Mouse (Mus musculus): ENCODE results near the gene Ipo11. TPM values are rescaled to one million over a fixed set of nuclear protein-coding genes. Genes with fewer than 3 reads are reported as not detected.

Gene Ipo11
- polyA plus RNA-seq, 1 experiment from 2014 or later, result 88.5 TPM

GRCm38 (mm10) chr13:106817066-106817465 lies 119.7 kb downstream of the Ipo11 start:
- Histone ChIP-seq H3K27me3 (ENCODE audit: control insufficient read depth, insufficient read depth, low read length) (no peaks in the 10 kb centered on the region), H3K4me1 (ENCODE audit: control insufficient read depth, insufficient read depth, low read length) (no peaks in the 10 kb centered on the region), H3K4me3 (ENCODE audit: low read length) (no peak overlapping the region), H3K4me2 (replicated peaks; ENCODE audit: low read depth, low read length) (no peak overlapping the region), H3K36me3 (ENCODE audit: control insufficient read depth, insufficient read depth, low read length) (no peaks in the 10 kb centered on the region; the same call in 1 of the 2 replicates), H3K27ac (ENCODE audit: low read depth, low read length) (no peak overlapping the region), H3K9me3 (ENCODE audit: control insufficient read depth, low read length) (no peaks in the 10 kb centered on the region), H3K9ac (ENCODE audit: low read depth, low read length) (no peak overlapping the region)
- 59% methylated on average over 5 of the region's 5 CpGs for WGBS
- peak; percentile 51; the same call in 1 of the 2 replicates for ATAC-seq (ENCODE audit: low FRiP score, low TSS enrichment)

- no peak for ATAC-seq (ENCODE audit: low FRiP score, low TSS enrichment)
- Histone ChIP-seq H3K36me3 (ENCODE audit: control insufficient read depth, insufficient read depth, low read length) (peaks cover 18% of the 10 kb centered on the region), H3K4me3 (ENCODE audit: low read length) (no peak overlapping the region), H3K9me3 (ENCODE audit: control insufficient read depth, low read length) (no peaks in the 10 kb centered on the region), H3K4me2 (replicated peaks; ENCODE audit: low read depth, low read length) (no peak overlapping the region), H3K4me1 (ENCODE audit: control insufficient read depth, insufficient read depth, low read length) (no peaks in the 10 kb centered on the region), H3K27me3 (ENCODE audit: control insufficient read depth, insufficient read depth, low read length) (no peaks in the 10 kb centered on the region), H3K9ac (ENCODE audit: low read depth, low read length) (no peak overlapping the region), H3K27ac (ENCODE audit: low read depth, low read length) (no peak overlapping the region)
- 86% methylated on average over 4 of the region's 4 CpGs for WGBS
Observed at GRCm38 (mm10) chr13:106813519-106813918, 123.2 kb downstream of the Ipo11 start.

- no peak for ATAC-seq (ENCODE audit: low FRiP score, low TSS enrichment)
Observed at GRCm38 (mm10) chr13:106813087-106813486, 123.7 kb downstream of the Ipo11 start.

GRCm38 (mm10) chr13:106810156-106810555 lies 126.6 kb downstream of the Ipo11 start:
- no peaks in the 10 kb centered on the region for H3K27me3 ChIP-seq (ENCODE audit: control insufficient read depth, insufficient read depth, low read length)
- no peak overlapping the region for H3K9ac ChIP-seq (ENCODE audit: low read depth, low read length)
- ATAC-seq (ENCODE audit: low FRiP score, low TSS enrichment), result no peak
- WGBS, result 97% methylated on average over 7 of the region's 7 CpGs
- no peaks in the 10 kb centered on the region for H3K4me1 ChIP-seq (ENCODE audit: control insufficient read depth, insufficient read depth, low read length)
- no peak overlapping the region for H3K4me2 ChIP-seq (replicated peaks; ENCODE audit: low read depth, low read length)
- peaks cover 18% of the 10 kb centered on the region for H3K36me3 ChIP-seq (ENCODE audit: control insufficient read depth, insufficient read depth, low read length)
- no peak overlapping the region for H3K27ac ChIP-seq (ENCODE audit: low read depth, low read length)
- no peak overlapping the region for H3K4me3 ChIP-seq (ENCODE audit: low read length)
- H3K9me3 ChIP-seq (ENCODE audit: control insufficient read depth, low read length), result no peaks in the 10 kb centered on the region

More at GRCm38 (mm10) chr13:106813087-106813486, 123.7 kb downstream of the Ipo11 start:
- no peak overlapping the region for H3K4me3 ChIP-seq (ENCODE audit: low read length)
- peaks cover 18% of the 10 kb centered on the region for H3K36me3 ChIP-seq (ENCODE audit: control insufficient read depth, insufficient read depth, low read length)
- H3K27ac ChIP-seq (ENCODE audit: low read depth, low read length), result no peak overlapping the region
- H3K9ac ChIP-seq (ENCODE audit: low read depth, low read length), result no peak overlapping the region
- no peaks in the 10 kb centered on the region for H3K9me3 ChIP-seq (ENCODE audit: control insufficient read depth, low read length)
- no peak overlapping the region for H3K4me2 ChIP-seq (replicated peaks; ENCODE audit: low read depth, low read length)
- 70% methylated on average over 9 of the region's 9 CpGs for WGBS
- no peaks in the 10 kb centered on the region for H3K4me1 ChIP-seq (ENCODE audit: control insufficient read depth, insufficient read depth, low read length)
- H3K27me3 ChIP-seq (ENCODE audit: control insufficient read depth, insufficient read depth, low read length), result no peaks in the 10 kb centered on the region

GRCm38 (mm10) chr13:106808821-106809220 lies 127.9 kb downstream of the Ipo11 start:
- H3K4me3 ChIP-seq (ENCODE audit: low read length), result no peak overlapping the region
- H3K36me3 ChIP-seq (ENCODE audit: control insufficient read depth, insufficient read depth, low read length), result peaks cover 18% of the 10 kb centered on the region
- H3K9ac ChIP-seq (ENCODE audit: low read depth, low read length), result no peak overlapping the region
- no peak overlapping the region for H3K4me2 ChIP-seq (replicated peaks; ENCODE audit: low read depth, low read length)
- H3K27ac ChIP-seq (ENCODE audit: low read depth, low read length), result no peak overlapping the region
- WGBS, result 81% methylated on average over 6 of the region's 6 CpGs
- no peaks in the 10 kb centered on the region for H3K9me3 ChIP-seq (ENCODE audit: control insufficient read depth, low read length)
- H3K4me1 ChIP-seq (ENCODE audit: control insufficient read depth, insufficient read depth, low read length), result no peaks in the 10 kb centered on the region
- no peaks in the 10 kb centered on the region for H3K27me3 ChIP-seq (ENCODE audit: control insufficient read depth, insufficient read depth, low read length)
- no peak for ATAC-seq (ENCODE audit: low FRiP score, low TSS enrichment)

- no peak for ATAC-seq (ENCODE audit: low FRiP score, low TSS enrichment)
- Histone ChIP-seq H3K9ac (ENCODE audit: low read depth, low read length) (no peak overlapping the region), H3K27me3 (ENCODE audit: control insufficient read depth, insufficient read depth, low read length) (no peaks in the 10 kb centered on the region), H3K27ac (ENCODE audit: low read depth, low read length) (no peak overlapping the region), H3K4me3 (ENCODE audit: low read length) (no peak overlapping the region), H3K4me2 (replicated peaks; ENCODE audit: low read depth, low read length) (no peak overlapping the region), H3K9me3 (ENCODE audit: control insufficient read depth, low read length) (no peaks in the 10 kb centered on the region), H3K36me3 (ENCODE audit: control insufficient read depth, insufficient read depth, low read length) (peaks cover 22% of the 10 kb centered on the region), H3K4me1 (ENCODE audit: control insufficient read depth, insufficient read depth, low read length) (no peaks in the 10 kb centered on the region)
- WGBS, result 95% methylated on average over 2 of the region's 2 CpGs
Observed at GRCm38 (mm10) chr13:106808315-106808714, 128.4 kb downstream of the Ipo11 start.

GRCm38 (mm10) chr13:106807303-106807702 lies 129.5 kb downstream of the Ipo11 start:
- H3K4me2 ChIP-seq (replicated peaks; ENCODE audit: low read depth, low read length), result no peak overlapping the region
- H3K27ac ChIP-seq (ENCODE audit: low read depth, low read length), result no peak overlapping the region
- no peaks in the 10 kb centered on the region for H3K4me1 ChIP-seq (ENCODE audit: control insufficient read depth, insufficient read depth, low read length)
- no peak overlapping the region for H3K9ac ChIP-seq (ENCODE audit: low read depth, low read length)
- WGBS, result 87% methylated on average over 5 of the region's 5 CpGs
- peaks cover 24% of the 10 kb centered on the region for H3K36me3 ChIP-seq (ENCODE audit: control insufficient read depth, insufficient read depth, low read length)
- no peak overlapping the region for H3K4me3 ChIP-seq (ENCODE audit: low read length)
- no peaks in the 10 kb centered on the region for H3K27me3 ChIP-seq (ENCODE audit: control insufficient read depth, insufficient read depth, low read length)
- ATAC-seq (ENCODE audit: low FRiP score, low TSS enrichment), result no peak
- H3K9me3 ChIP-seq (ENCODE audit: control insufficient read depth, low read length), result no peaks in the 10 kb centered on the region

- no peak for ATAC-seq (ENCODE audit: low FRiP score, low TSS enrichment)
- H3K4me1 ChIP-seq (ENCODE audit: control insufficient read depth, insufficient read depth, low read length), result no peaks in the 10 kb centered on the region
- peaks cover 17% of the 10 kb centered on the region for H3K36me3 ChIP-seq (ENCODE audit: control insufficient read depth, insufficient read depth, low read length)
- H3K9me3 ChIP-seq (ENCODE audit: control insufficient read depth, low read length), result no peaks in the 10 kb centered on the region
- H3K4me3 ChIP-seq (ENCODE audit: low read length), result no peak overlapping the region
- no peak overlapping the region for H3K4me2 ChIP-seq (replicated peaks; ENCODE audit: low read depth, low read length)
- H3K9ac ChIP-seq (ENCODE audit: low read depth, low read length), result no peak overlapping the region
- no peaks in the 10 kb centered on the region for H3K27me3 ChIP-seq (ENCODE audit: control insufficient read depth, insufficient read depth, low read length)
- no peak overlapping the region for H3K27ac ChIP-seq (ENCODE audit: low read depth, low read length)
- 81% methylated on average over 5 of the region's 5 CpGs for WGBS
Observed at GRCm38 (mm10) chr13:106805146-106805545, 131.6 kb downstream of the Ipo11 start.

- WGBS, result 61% methylated on average over 3 of the region's 3 CpGs
- ATAC-seq (ENCODE audit: low FRiP score, low TSS enrichment), result no peak
- no peak overlapping the region for H3K4me3 ChIP-seq (ENCODE audit: low read length)
- H3K36me3 ChIP-seq (ENCODE audit: control insufficient read depth, insufficient read depth, low read length), result peaks cover 20% of the 10 kb centered on the region
- H3K9ac ChIP-seq (ENCODE audit: low read depth, low read length), result no peak overlapping the region
- no peaks in the 10 kb centered on the region for H3K4me1 ChIP-seq (ENCODE audit: control insufficient read depth, insufficient read depth, low read length)
- H3K9me3 ChIP-seq (ENCODE audit: control insufficient read depth, low read length), result no peaks in the 10 kb centered on the region
- H3K4me2 ChIP-seq (replicated peaks; ENCODE audit: low read depth, low read length), result no peak overlapping the region
- no peak overlapping the region for H3K27ac ChIP-seq (ENCODE audit: low read depth, low read length)
- no peaks in the 10 kb centered on the region for H3K27me3 ChIP-seq (ENCODE audit: control insufficient read depth, insufficient read depth, low read length)
Observed at GRCm38 (mm10) chr13:106798026-106798425, 138.7 kb downstream of the Ipo11 start.

Data from kidney, embryonic 14.5 days (tissue).